Mouse (Mus musculus) ES-E14 (cell line): ENCODE results near the gene Fam241a. TPM values are rescaled to one million over a fixed set of nuclear protein-coding genes. Genes with fewer than 3 reads are reported as not detected.

ENCODE experiments used
- DNase-seq: peaks from one replicate; pipeline ENCODE4 v3.0.0-alpha.2; 2013; ENCODE audit warnings: low read depth, low spot score
- H3K27ac ChIP-seq: 2 replicates; pipeline ENCODE4 v1.5.1; 2012; ENCODE audit warnings: low read depth, mild to moderate bottlenecking, low read length, moderate library complexity, mixed read lengths; ENCODE audit not compliant: poor library complexity, insufficient read depth, severe bottlenecking
- H3K36me3 ChIP-seq: 2 replicates; pipeline ENCODE4 v1.6.1; 2012; ENCODE audit warnings: mild to moderate bottlenecking, low read length, moderate library complexity, mixed read lengths; ENCODE audit not compliant: control insufficient read depth, poor library complexity, insufficient read depth, severe bottlenecking
- H3K4me1 ChIP-seq, 2 experiments: fragments of 150-350 bp in 1 of 2; sonication (generic) in 1 of 2; 2 replicates each; pipeline ENCODE4 v1.6.1; 2012; ENCODE audit warnings: low read length in 2 of 2, mild to moderate bottlenecking in 1 of 2, mixed read lengths in 1 of 2; ENCODE audit not compliant: control insufficient read depth in 2 of 2, insufficient read depth in 2 of 2, poor library complexity in 1 of 2
- H3K4me3 ChIP-seq, 2 experiments: fragments of 150-350 bp in 1 of 2; sonication (generic) in 1 of 2; 2 replicates each; pipeline ENCODE4 v1.5.1; 2012; ENCODE audit warnings: low read length in 2 of 2, low read depth in 1 of 2, mild to moderate bottlenecking in 1 of 2, mixed read lengths in 1 of 2; ENCODE audit not compliant: insufficient read depth in 1 of 2, poor library complexity in 1 of 2, severe bottlenecking in 1 of 2
- H3K9ac ChIP-seq: 2 replicates; pipeline ENCODE4 v1.6.1; 2012; ENCODE audit warnings: low read depth, mild to moderate bottlenecking, low read length, mixed read lengths; ENCODE audit not compliant: poor library complexity, insufficient read depth, severe bottlenecking
- H3K9me3 ChIP-seq: fragments of 150-350 bp; sonication (generic); 2 replicates; pipeline ENCODE4 v1.6.1; 2012; ENCODE audit warnings: low read depth, mild to moderate bottlenecking, low read length; ENCODE audit not compliant: control insufficient read depth, insufficient read depth
- CHD2 ChIP-seq: IDR thresholded peaks from 2 replicates; pipeline ENCODE4 v1.6.1; 2014; ENCODE audit warnings: mild to moderate bottlenecking, low read depth, low read length, inconsistent platforms
- HCFC1 ChIP-seq: IDR thresholded peaks from 2 replicates; pipeline ENCODE4 v1.6.1; 2012; ENCODE audit warnings: low read length, inconsistent platforms, borderline replicate concordance; ENCODE audit not compliant: insufficient read depth
- MAFK ChIP-seq: IDR thresholded peaks from 2 replicates; pipeline ENCODE4 v1.6.1; 2014; ENCODE audit warnings: mild to moderate bottlenecking, low read depth, low read length, inconsistent platforms; ENCODE audit not compliant: insufficient read depth
- ZC3H11A ChIP-seq: IDR thresholded peaks from 2 replicates; pipeline ENCODE4 v1.6.1; 2012; ENCODE audit warnings: low read depth, mild to moderate bottlenecking, inconsistent platforms, low read length, borderline replicate concordance
- ZNF384 ChIP-seq: IDR thresholded peaks from 2 replicates; pipeline ENCODE4 v1.6.1; 2012; ENCODE audit warnings: low read depth, low read length, inconsistent platforms
- in situ Hi-C, 2 experiments: fragments of 600-800 bp; cut with MboI; formaldehyde crosslinking; loops; one replicate each; pipeline ENCODE4 v1.15.1; 2025; ENCODE audit warnings: low sequenced_read_pairs in 2 of 2, inconsistent platforms in 1 of 2; ENCODE audit not compliant: unreplicated experiment in 2 of 2
- total RNA-seq: library from RNA; depleted of rRNA; stranded (reverse); fragments of 300-350 nt; gene quantifications from 2 replicates; pipeline ENCODE4 v1.2.3, GENCODE M21; 2012

Fam241a gene
- total RNA-seq, 1 experiment, result 0.71 TPM

DNA sequence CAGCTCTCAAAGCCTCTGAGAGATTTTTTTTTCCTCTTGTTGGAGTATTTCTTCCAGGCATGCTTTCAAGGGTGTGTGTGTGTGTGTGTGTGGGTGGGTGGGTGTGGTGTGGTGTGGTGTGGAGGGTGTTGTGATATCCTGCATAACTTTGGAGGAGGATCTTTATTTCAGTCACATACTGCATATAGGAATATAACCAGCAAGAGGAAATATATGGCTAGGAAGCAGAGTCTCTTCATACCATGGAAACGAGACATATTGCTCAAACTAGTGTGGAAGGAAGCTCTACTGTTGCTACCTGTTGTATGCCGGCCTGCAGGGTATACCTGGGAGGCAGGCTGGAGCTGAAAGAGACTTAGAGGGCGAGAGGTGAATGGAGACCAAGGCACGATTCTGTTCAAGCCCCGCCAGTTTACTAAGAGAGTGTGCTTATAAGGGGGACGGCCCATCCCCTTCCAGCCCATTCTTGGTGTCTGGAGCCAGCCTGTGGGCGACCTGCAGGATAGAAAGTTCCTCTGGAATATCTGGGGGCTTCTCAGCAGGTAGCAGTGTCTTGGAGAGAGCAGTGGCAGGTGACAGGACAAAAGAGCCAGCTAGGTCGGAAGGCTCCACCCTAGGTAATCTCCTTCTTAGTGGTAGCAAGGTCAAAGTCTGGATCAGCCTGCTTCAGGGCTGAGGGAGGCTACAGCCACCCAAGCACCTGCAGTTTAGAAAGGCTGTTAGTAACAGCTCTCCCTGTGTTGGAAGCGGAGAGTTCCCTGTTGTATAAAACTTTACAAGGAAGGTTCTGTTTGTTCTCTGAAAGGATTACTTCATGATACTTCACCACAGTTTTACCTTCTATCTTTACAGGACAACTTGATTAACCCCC lies 45.1 kb downstream of the Fam241a start:
- in situ Hi-C loops, result no loop called here

DNA sequence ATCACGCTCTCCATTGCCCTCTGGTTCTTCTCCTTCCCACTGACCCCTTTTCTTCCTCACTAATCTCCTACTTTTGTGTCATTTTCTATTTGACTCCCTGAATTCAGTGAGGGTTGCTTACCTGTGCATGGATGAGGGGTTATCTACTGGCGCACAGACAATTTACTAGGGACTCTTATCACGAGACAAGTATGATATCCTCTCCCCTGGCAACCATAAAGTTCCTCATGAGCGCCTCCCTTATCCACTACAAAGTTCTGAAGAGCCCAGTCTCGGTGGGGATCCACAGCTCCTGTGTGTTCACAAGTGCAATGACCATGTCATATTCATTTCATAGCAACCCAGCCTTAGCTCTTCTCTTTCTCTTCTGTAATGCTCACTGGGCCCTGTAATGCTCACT lies 46.2 kb downstream of the Fam241a start:
- Histone ChIP-seq H3K9me3 (no peaks in the 10 kb centered on the region), H3K36me3 (no peaks in the 10 kb centered on the region), H3K4me1 (no peaks in the 10 kb centered on the region), H3K4me3 (no peak overlapping the region), H3K9ac (no peak overlapping the region), H3K27ac (no peak overlapping the region)
- no peak for DNase-seq
- in situ Hi-C loops, result no loop called here
- no peak for TF ChIP-seq CHD2

More for the DNA sequence above, 45.1 kb downstream of the Fam241a start:
- TF ChIP-seq ZNF384, result no peak
- no peak for TF ChIP-seq CHD2
- TF ChIP-seq HCFC1, result no peak
- TF ChIP-seq MAFK, result no peak
- no peak for TF ChIP-seq ZC3H11A
- Histone ChIP-seq H3K27ac (no peak overlapping the region), H3K36me3 (no peaks in the 10 kb centered on the region), H3K4me3 (no peak overlapping the region), H3K4me1 (no peaks in the 10 kb centered on the region), H3K9me3 (no peaks in the 10 kb centered on the region), H3K9ac (no peak overlapping the region)
- DNase-seq, result no peak

GRCm38 (mm10) chr3:127848088-127848808 lies 47.9 kb downstream of the Fam241a start:
- Histone ChIP-seq H3K4me3 (no peak overlapping the region), H3K36me3 (no peaks in the 10 kb centered on the region), H3K27ac (no peak overlapping the region), H3K9ac (no peak overlapping the region), H3K9me3 (no peaks in the 10 kb centered on the region), H3K4me1 (no peaks in the 10 kb centered on the region)
- in situ Hi-C loops, result no loop called here
- TF ChIP-seq ZNF384, result no peak
- TF ChIP-seq ZC3H11A, result no peak
- TF ChIP-seq MAFK, result no peak
- no peak for TF ChIP-seq HCFC1
- TF ChIP-seq CHD2, result no peak
- DNase-seq, result no peak

GRCm38 (mm10) chr3:127843941-127844327 lies 52.2 kb downstream of the Fam241a start:
- Histone ChIP-seq H3K4me3 (no peak overlapping the region), H3K9me3 (no peaks in the 10 kb centered on the region), H3K4me1 (no peaks in the 10 kb centered on the region), H3K36me3 (no peaks in the 10 kb centered on the region), H3K27ac (no peak overlapping the region), H3K9ac (no peak overlapping the region)
- in situ Hi-C loops, result no loop called here
- TF ChIP-seq ZC3H11A (no peak), ZNF384 (no peak)
- DNase-seq, result no peak

DNA sequence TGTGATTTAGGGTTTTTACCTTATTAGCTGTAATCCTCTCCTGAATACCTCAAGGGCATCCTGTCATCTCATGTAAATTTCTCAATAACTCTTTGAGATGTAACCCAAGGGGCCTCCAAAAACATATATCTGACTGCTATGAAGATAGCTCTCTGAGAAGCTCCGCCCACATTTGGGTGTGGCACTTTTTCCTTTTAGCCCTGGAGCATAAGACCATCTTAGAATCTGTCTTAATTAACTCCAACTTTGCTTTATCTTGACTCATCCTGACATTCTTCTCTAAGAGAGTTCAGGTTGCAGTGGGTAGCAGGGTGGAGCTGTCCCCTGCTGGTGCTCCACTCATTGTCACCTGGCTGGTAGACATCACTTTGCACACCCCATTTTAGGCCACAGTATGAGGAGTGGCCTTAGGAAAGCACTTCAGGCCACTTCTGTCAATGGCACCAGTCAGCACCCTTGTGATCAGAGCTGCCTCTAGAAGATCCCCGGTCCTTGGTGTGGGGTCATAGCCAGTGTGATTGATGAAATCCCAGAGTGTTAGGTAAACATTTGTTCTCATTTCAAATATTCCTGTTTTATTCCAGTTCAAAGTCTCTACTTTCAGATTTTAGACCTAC lies 52.7 kb downstream of the Fam241a start:
- no peak for DNase-seq
- no peaks in the 10 kb centered on the region for H3K4me1 ChIP-seq
- in situ Hi-C loops, result no loop called here
- no peak overlapping the region for H3K27ac ChIP-seq
- H3K9ac ChIP-seq, result no peak overlapping the region
- H3K4me3 ChIP-seq, result no peak overlapping the region
- no peaks in the 10 kb centered on the region for H3K36me3 ChIP-seq
- no peaks in the 10 kb centered on the region for H3K9me3 ChIP-seq
- TF ChIP-seq ZC3H11A, result no peak
- no peak for TF ChIP-seq HCFC1
- no peak for TF ChIP-seq MAFK
- no peak for TF ChIP-seq CHD2
- TF ChIP-seq ZNF384, result no peak
